Mouse (Mus musculus): ENCODE results near the gene Hebp2. TPM values are rescaled to one million over a fixed set of nuclear protein-coding genes. Genes with fewer than 3 reads are reported as not detected.
"Not testable (repeated sequence)": the region's sequence is repeated elsewhere in the genome, so short reads cannot be mapped to it uniquely, and the experiment has no call there.

Hebp2 gene
- total RNA-seq (2021), result 1 to 10 TPM in 1 of 2 experiments, under 1 TPM in 1; 0.55 to 1.1 TPM
- long read RNA-seq, experiment 1, partial matches to known transcripts, result 0 of 2 reads
- long read RNA-seq, experiment 1, other reads (novel, unspliced or antisense), result 0 of 2 reads
- long read RNA-seq, experiment 2, partial matches to known transcripts, result 0 of 1 reads
- long read RNA-seq, experiment 2, other reads (novel, unspliced or antisense), result 0 of 1 reads

DNA sequence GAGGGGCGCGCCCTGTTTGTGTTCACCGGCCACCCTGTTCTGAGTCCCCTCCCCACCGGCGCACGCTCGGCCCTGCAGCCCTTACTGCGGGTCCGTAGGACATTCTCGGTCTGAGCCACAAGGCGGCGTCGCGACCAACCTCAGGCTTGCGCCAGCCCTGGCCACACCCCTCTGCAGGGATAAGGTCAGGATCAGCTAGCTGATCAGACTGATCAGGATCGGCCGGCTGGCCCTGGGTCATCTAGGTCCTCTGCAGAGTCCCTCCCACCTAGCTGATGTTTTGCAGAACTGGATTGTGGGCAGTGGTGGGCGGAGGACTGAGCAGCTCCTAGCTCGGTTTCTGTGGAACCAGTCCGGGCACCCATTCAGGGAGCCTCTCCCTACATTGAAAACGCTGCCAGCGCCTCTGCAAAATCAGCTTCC, at the start of gene Hebp2:
TSS of gene Hebp2 (minus strand) at position 264 of the 423 bp plus-strand sequence.
- intact Hi-C loops (cut with DNase I; ENCODE audit: low total_unique reads), result no loop called here
- DNase-seq, result peak; percentile 75

DNA sequence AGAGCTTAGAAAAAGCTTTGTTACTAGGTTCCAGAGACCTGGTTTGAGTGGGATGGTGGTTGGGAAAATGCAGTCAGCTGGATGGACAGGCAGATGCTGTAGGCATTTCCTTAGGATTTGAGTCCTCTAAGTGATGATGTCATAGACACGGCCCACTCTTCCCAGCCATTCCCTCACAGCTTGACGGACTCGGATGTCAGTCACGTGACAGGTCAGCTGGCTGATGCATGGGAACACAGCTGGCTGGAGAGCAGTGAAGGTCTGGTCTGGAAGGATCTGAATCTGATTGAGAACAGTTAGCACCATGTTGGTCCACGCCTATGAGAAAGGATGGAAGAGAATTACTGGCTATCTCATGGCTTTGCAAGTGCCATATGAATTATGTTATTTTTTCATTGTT, 43.6 kb upstream of the Hebp2 start:
- intact Hi-C loops (cut with DNase I; ENCODE audit: low total_unique reads), result no loop called here
- DNase-seq, result no peak

DNA sequence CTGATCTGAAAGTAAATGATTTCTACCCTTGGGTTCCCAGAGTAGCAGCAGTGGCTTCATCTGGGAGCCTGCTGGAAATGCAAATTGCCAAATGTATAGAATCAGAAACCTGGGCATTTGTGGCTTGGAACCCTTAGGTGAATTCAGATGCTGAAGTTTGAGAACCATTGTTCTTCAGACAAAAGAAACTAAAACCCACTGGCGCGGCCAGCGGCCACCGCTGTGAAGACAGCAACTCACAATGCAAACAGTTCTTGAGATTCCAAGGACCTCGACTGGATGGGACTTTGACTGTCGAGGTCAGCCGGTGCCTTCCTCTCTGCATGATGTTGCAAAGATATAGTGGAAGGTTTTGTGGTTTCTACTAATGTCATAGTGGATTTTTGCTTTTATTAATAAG, 38.3 kb upstream of the Hebp2 start:
- DNase-seq, result no peak
- intact Hi-C loops (cut with DNase I; ENCODE audit: low total_unique reads), result no loop called here

DNA sequence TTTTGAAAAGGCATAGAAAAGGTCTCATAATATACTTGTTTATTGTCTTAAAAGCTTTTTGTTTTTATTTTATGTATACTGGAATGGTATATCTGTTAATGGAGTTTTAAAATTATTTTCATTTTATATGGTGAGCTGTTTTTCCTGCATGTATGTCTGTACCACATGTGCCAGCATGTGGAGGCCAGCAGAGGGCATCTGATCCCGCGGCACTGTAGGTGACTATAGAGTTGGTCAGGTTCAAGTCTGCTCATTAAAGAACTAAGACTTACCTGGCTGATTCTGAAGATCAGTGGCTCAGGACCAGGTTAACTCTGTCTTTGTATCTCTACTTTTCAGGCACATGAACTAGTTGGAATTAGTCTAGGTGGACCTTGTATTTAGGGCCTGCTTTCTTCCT, 26.7 kb upstream of the Hebp2 start:
- intact Hi-C loops (cut with DNase I; ENCODE audit: low total_unique reads), result no loop called here
- no peak for DNase-seq

DNA sequence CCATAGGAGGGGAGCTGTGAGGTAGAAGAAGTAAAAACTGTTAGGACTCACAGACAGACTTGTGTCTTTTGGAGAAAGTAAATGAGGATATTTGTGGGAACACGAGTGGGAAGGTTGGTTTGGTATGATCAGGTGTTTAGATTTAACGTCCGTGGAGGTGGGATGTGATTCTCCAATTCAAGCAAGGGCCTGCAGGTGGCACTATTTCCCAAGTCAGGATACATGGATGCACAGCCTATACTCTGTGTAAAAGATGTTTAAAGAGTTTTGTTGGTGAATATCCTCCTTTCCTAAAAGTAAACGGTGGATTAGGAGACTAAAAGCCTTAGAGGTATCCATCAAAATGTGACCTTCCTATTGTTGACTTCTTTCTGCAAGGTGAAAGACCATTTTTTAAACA, 17.1 kb upstream of the Hebp2 start:
- intact Hi-C loops (cut with DNase I; ENCODE audit: low total_unique reads), result loop anchor here (5.0 to 10.0 kb wide), 2 partner anchors 39 to 352 kb away; no protein-coding TSS in a partner anchor
- DNase-seq, result peak; percentile 14

DNA sequence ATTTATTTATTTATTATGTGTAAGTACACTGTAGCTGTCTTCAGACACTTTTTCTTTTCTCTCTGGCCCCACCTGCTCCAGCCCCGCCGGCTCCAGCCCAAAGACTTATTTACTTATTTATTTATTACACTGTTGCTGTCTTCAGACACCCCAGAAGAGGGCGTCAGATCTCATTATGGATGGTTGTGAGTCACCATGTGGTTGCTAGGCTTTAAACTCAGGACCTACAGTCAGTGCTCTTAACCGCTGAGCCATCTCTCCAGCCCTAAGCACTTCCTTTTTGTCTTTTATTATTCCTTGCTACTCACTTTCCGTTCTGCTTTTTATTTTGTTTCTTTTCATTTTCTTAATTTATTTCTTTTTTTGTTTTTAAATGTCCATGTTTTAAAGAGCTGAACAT, 15.6 kb upstream of the Hebp2 start:
- DNase-seq, result no peak
- intact Hi-C loops (cut with DNase I; ENCODE audit: low total_unique reads), result loop anchor here (5.0 to 10.0 kb wide), 2 partner anchors 41 to 353 kb away; no protein-coding TSS in a partner anchor

DNA sequence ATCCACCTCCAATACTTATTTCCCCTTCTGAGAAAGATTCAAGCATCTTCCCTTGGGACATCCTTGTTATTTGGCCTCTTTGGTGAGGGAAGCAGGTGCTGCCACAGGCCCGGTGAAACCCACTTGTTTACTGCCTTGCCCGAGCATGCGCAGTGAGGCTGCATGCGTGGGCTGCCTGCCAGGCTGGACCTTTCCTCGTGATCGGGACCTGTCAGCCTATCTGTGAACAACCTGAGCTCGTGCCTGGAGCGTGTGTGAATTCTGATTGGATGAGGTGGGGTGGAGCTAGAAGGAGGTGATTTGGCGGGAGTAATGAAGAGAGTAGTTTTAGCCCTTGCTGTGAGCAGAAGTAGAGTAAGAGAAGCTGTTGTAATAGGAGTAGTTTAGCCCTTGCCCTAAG, 13.2 kb upstream of the Hebp2 start:
- not testable (repeated sequence) for DNase-seq

DNA sequence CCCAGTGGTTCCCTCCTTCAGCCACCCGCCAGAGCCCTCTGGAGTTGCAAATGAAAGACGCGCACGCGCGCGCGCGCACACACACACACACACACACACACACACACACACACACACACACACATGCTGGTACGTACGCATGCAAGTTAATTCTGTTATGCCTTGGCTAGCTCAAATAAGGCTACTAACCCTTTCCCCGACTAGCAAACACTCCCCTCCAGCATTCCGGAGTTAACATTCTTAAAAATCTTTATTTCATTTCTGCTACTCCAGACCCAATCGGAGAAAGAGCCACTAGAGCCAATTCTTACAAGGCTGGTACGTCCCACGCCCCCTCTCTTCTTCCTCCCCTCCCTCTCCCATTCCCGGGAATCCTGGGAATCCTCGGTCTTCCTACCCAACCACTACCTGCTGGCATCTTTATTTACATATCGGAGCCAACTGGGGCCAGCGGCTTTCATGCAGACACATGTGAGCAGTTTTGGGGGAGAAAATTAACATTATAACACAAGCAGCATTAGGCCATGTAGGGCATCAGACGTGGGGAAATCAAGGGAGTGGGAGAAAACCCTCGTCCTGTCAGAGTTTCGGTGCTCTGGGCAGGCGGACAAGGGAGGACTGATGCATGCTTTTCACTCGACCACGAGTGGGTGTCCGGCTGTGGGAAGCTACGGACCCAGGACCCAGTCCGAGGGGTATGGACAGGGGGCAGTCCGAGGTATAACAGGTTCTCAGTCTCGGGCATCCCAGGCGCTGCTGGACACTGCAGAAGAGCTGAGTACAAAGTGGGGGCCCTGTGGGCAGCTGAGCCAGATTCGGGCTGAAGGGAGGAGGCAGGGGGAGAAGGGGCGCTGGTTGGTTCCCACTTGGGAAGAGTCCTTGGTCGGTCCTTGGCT, 3.7 kb upstream of the Hebp2 start:
- intact Hi-C loops (cut with DNase I; ENCODE audit: low total_unique reads), result no loop called here
- no peak for DNase-seq

More for the DNA sequence above, 13.2 kb upstream of the Hebp2 start:
- intact Hi-C loops (cut with DNase I; ENCODE audit: low total_unique reads), result not testable (repeated sequence)

DNA sequence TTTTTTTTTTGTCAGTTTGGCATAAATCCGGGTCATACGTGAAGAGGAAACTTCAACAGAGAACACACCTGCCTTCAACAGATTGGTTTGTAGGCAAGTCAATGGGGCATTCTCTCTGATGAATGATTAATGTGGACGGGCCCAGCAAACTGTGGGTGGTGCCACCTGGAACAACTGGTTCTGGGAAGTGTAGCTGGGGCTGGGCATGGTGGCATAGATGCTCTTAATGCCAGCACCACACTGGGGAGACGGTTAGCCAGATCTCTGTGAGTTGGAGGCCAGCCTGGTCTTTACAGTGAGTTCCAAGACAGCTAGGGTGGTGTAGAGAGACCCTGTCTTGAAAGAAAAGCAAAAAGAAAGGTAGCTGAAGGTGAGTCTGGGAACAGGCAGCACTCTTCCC, 1.5 kb upstream of the Hebp2 start:
- no peak for DNase-seq
- intact Hi-C loops (cut with DNase I; ENCODE audit: low total_unique reads), result no loop called here

DNA sequence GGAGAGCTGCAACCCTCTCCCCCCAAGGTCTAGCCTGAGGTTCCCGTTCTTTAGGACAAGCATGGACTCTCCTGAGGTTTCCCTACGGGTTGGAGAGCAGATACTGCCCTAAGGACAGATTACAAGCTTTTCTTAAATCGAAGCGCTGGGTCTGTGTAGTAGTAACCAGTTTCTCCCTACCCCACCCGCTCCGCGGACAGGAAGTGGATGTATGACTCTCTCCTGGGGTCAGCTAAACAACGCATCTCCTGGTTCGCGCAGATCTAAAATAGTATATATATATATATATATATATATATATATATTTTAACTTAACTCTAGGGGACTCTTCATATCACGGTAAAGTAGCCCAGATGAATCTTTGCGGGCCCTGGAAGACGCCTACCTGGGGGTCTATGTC, 567 bp downstream of the Hebp2 start:
- DNase-seq, result no peak
- intact Hi-C loops (cut with DNase I; ENCODE audit: low total_unique reads), result no loop called here

DNA sequence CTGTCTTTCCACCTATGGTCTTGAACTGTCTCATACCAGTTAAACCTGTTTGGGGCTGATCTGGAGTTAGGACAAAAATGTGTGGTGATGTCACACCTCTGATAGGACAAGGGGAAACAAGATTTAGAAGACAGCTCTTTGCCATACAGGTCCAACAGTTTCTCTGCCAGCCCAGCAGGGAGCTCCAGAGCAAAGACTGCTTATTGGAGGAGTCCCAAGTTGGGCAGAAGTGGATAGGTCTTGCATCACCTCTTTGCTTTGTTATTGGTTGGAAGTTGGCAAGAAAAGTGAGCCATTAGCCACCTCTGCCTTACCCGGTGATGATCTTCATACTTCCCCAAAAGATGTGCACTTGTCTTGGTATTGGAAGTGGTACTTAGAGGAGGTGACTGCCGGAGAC, 9.0 kb downstream of the Hebp2 start:
- intact Hi-C loops (cut with DNase I; ENCODE audit: low total_unique reads), result no loop called here
- no peak for DNase-seq

DNA sequence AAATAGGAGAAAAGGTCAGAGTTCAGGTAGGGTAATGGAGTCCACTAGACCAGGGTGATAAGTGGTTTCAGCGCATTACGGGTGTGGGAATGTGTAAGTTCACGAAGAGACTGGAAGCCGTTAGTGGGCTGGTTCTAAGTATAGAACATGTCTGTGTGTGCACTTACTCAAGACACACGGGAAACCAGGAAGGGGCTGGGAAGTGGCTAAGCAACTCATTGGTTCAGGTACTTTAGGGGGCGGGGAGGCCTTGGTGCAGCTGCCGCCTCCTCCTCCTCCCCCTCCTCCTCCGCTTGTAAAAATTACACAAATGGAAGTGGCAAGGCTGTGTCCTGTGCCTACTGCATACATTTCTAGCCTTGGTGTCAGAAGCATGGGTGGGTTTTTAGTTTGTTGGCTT, 13.6 kb downstream of the Hebp2 start:
- no peak for DNase-seq
- intact Hi-C loops (cut with DNase I; ENCODE audit: low total_unique reads), result no loop called here

DNA sequence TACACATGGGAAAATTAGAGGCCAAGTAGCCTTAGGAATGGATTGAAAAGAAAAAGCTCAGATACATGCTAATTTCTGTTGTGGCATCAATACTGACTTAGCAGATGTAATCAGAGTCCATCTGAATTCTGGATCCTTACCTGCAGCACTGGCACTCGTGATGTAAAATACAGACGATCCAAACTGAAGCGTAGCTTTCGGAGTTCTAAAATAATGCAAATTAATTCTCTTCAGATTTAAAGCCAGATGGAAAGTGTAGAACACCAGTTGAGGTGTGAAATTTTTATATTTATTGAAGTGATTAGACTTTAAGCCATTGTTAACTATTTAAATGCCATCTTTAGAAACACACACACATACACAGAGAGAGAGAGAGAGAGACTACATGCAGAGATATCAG, 15.7 kb downstream of the Hebp2 start:
- intact Hi-C loops (cut with DNase I; ENCODE audit: low total_unique reads), result no loop called here
- DNase-seq, result no peak

DNA sequence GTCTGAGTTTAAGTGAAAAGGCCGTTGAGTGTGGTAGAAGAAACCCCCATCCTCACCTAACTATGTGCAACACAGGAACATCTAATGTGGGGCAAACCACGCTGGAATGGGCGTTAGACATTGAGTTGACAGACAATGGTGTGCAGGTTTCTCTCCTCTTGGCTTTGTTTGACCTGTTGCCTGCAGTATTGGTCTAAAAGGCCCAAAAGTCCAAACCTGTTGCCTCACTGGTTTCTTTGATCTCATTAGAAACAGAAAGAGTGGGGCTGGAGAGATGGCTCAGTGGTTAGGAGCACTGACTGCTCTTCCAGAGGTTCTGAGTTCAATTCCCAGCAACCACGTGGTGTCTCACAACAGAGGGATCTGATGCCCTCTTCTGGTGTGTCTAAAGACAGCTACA, 16.7 kb downstream of the Hebp2 start:
- no peak for DNase-seq
- intact Hi-C loops (cut with DNase I; ENCODE audit: low total_unique reads), result loop anchor here (2.0 kb wide), 2 partner anchors 76 to 138 kb away; no protein-coding TSS in a partner anchor

DNA sequence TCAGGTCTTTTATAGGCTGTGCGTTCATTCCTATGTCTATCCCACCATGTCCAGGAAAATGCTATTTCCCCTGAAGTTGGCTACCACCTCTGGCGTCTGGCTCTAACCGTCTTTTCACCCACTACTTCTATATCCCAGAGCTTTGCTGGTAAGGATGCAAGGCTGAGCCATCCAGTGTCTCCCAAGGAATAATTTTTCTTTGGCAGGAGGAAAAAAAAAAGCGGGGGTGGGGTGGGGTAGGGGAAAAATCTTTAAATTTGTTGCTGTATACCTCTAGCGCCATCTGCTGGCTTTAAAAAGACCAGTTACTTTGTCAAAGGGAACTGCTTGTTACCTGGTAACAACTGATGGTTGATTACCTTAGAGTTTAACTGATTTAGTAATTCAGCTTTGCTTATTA, 17.4 kb downstream of the Hebp2 start:
- DNase-seq, result no peak
- intact Hi-C loops (cut with DNase I; ENCODE audit: low total_unique reads), result loop anchor here (2.0 kb wide), 2 partner anchors 76 to 138 kb away; no protein-coding TSS in a partner anchor

DNA sequence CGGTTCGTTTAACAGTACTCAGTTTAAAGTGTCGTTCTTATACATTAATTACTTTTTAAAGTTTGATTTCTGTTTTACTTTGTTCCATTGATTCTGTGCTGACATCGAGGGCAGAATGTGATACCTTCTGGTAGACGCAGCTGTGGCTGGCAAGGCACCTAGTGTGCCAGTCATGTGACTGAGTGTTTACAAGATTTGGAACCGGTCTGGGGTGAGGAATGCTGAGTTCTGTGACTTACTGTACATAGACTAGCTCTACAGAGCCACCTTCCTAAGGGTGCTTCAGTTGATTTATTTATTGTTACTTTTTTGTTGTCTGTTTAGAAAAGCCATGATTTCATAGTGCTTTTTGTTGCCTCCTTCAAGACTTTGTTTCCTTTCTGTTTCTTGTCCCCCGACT, 18.1 kb downstream of the Hebp2 start:
- DNase-seq, result no peak
- intact Hi-C loops (cut with DNase I; ENCODE audit: low total_unique reads), result loop anchor here (2.0 kb wide), 2 partner anchors 75 to 137 kb away; no protein-coding TSS in a partner anchor

DNA sequence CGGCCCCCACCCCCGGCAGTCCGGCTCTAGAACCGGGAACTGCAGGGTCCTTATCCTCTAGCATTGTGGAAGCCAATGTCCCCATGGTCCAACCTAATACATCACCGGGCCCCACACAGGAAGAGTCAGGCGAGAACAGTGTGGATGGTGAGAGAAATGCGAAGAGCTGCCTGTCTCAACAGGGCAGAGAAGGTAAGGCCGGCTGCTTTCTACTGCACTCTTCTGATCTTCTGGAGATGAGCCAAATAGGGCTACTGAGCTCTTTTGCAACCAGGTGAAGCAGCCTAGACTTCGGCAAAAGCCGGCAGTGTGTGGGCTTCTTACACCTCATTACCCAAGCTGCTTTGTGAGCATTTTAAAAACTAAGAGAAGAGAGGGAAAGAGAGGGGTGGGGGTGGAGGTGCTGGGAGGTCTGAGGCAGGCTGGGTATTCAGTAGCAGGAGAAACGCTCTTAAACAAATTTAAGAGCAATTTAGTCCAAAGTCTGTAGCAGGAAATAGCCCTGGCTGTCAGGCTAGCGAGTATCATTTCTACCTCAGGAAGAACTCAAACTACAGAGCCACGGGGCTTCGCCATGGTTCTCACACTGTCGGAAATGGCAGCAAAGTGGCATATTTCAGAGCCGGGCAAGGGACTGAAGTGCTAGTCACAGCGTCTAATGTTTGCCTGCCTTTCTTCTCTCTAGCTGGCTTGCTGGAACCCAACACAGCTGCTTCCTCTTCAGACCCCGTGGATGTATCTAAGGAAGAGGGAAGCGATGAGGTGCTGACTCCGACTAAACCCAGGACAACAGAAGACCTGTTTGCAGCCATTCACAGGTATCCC, 18.8 kb downstream of the Hebp2 start:
- DNase-seq, result no peak
- intact Hi-C loops (cut with DNase I; ENCODE audit: low total_unique reads), result no loop called here

DNA sequence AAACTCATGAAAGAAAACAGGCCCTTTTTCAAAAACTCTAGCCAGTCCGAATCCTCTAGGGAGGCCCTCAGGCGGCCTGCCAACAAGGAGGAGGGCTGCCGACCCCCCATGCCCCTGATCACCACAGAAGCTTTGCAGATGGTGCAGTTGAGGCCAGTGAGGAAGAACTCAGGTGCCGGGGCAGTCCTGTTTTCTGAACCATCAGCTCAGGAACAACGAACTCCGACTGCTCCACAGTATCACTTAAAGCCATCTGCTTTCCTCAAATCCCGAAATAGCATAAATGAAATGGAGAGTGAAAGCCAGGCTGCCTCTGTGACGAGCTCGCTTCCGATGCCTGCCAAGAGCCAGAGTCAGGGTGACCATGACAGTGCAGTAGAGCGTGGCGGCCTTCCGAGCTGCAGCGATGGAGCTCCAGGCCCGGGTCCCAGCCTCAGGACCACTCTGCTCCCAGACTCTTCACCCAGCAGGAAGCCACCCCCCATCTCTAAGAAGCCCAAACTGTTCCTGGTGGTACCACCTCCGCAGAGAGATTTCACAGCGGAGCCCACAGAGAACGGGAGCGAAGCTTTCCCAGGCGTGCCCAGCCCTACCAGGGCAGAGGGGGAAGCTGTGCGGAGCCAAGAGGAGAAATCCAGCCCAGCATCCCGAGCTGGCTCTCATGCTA, 19.6 kb downstream of the Hebp2 start:
- DNase-seq, result peak; percentile 26
- intact Hi-C loops (cut with DNase I; ENCODE audit: low total_unique reads), result no loop called here

DNA sequence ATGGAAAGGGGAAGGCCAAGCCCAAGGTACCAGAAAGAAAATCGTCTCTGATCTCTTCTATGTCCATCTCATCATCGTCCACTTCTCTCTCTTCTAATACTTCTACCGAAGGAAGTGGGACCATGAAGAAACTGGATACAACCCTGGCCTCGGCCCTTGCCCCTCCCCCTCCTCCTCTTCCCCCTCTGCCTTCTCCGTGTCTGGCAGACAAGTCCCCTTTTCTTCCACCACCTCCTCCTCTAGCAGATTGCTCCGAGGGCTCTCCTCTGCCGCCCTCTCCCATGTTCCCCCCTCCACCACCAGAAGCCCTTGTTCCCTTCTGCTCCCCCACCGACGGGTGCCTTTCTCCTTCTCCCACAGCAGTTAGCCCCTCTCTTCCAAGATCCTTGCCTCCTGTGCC, 20.1 kb downstream of the Hebp2 start:
- DNase-seq, result no peak
- intact Hi-C loops (cut with DNase I; ENCODE audit: low total_unique reads), result no loop called here

Measured in gastrocnemius, postnatal 14 days (tissue).